Mouse (Mus musculus): ENCODE measurements around the gene Stn1. TPM values are rescaled to one million over a fixed set of nuclear protein-coding genes. Genes with fewer than 3 reads are reported as not detected.

Stn1 gene
- total and polyA plus RNA-seq, 3 experiments, result 15.7 to 20.0 (median 15.8) TPM

GRCm38 (mm10) chr19:47464304-47465241 lies 72.7 kb downstream of the Stn1 start, which contains the start of gene Sh3pxd2a:
Gene Sh3pxd2a (minus strand): TSS chr19:47464401.
- H3K4me1 ChIP-seq (ENCODE audit: control insufficient read depth, insufficient read depth, low read length), result peaks cover 18% of the 10 kb centered on the region
- peak within 1 kb of the TSS; percentile 99 for H3K9ac ChIP-seq (ENCODE audit: low read depth, low read length)
- no peaks in the 10 kb centered on the region for H3K27me3 ChIP-seq (ENCODE audit: control insufficient read depth, insufficient read depth, low read length)
- H3K4me3 ChIP-seq, result peak within 1 kb of the TSS; percentile 99
- 2% methylated on average over 56 of the region's 70 CpGs for WGBS
- intact Hi-C loops (cut with DNase I), result loop anchor here (1.0 to 5.0 kb wide), 4 partner anchors 37 to 108 kb away; no protein-coding TSS in a partner anchor
- DNase-seq, result peak; percentile 57 to 85
- no peaks in the 10 kb centered on the region for H3K36me3 ChIP-seq (ENCODE audit: control insufficient read depth, insufficient read depth, low read length)
- peak within 1 kb of the TSS; percentile 96 for H3K27ac ChIP-seq
- H3K79me2 ChIP-seq (replicated peaks; ENCODE audit: control insufficient read depth, insufficient read depth, low read length), result no peaks in the 10 kb centered on the region; the same call in 1 of the 2 replicates
- TF ChIP-seq CTCF (IDR thresholded peaks at IDR 0.05), result no peak; the same call in 1 of the 2 replicates
- TF ChIP-seq POLR2A (IDR thresholded peaks at IDR 0.05; ENCODE audit: insufficient read depth, low read depth, low read length), result no peak
- TF ChIP-seq EP300 (IDR thresholded peaks at IDR 0.05; ENCODE audit: insufficient read depth, low read depth, low read length), result no peak

GRCm38 (mm10) chr19:47463636-47464303 lies 73.5 kb downstream of the Stn1 start:
- TF ChIP-seq POLR2A (IDR thresholded peaks at IDR 0.05; ENCODE audit: insufficient read depth, low read depth, low read length) (no peak), EP300 (IDR thresholded peaks at IDR 0.05; ENCODE audit: insufficient read depth, low read depth, low read length) (no peak), CTCF (IDR thresholded peaks at IDR 0.05) (peak; percentile 88)
- intact Hi-C loops (cut with DNase I), result loop anchor here (1.0 to 5.0 kb wide), 4 partner anchors 36 to 107 kb away; no protein-coding TSS in a partner anchor
- Histone ChIP-seq H3K9ac (ENCODE audit: low read depth, low read length) (peak overlapping the region; percentile 99), H3K27me3 (ENCODE audit: control insufficient read depth, insufficient read depth, low read length) (no peaks in the 10 kb centered on the region), H3K4me3 (peak overlapping the region; percentile 99), H3K4me1 (ENCODE audit: control insufficient read depth, insufficient read depth, low read length) (peaks cover 25% of the 10 kb centered on the region), H3K27ac (peak overlapping the region; percentile 96), H3K79me2 (replicated peaks; ENCODE audit: control insufficient read depth, insufficient read depth, low read length) (no peaks in the 10 kb centered on the region; the same call in none of the 2 replicates), H3K36me3 (ENCODE audit: control insufficient read depth, insufficient read depth, low read length) (peaks cover 3% of the 10 kb centered on the region; the same call in 1 of the 2 replicates)
- under 1% methylated on average over 46 of the region's 46 CpGs for WGBS
- DNase-seq, result peak; percentile 92 to 93

GRCm38 (mm10) chr19:47463206-47463605 lies 74.1 kb downstream of the Stn1 start:
- no peaks in the 10 kb centered on the region; the same call in none of the 2 replicates for H3K79me2 ChIP-seq (replicated peaks; ENCODE audit: control insufficient read depth, insufficient read depth, low read length)
- H3K27me3 ChIP-seq (ENCODE audit: control insufficient read depth, insufficient read depth, low read length), result no peaks in the 10 kb centered on the region
- peaks cover 29% of the 10 kb centered on the region for H3K4me1 ChIP-seq (ENCODE audit: control insufficient read depth, insufficient read depth, low read length)
- H3K9ac ChIP-seq (ENCODE audit: low read depth, low read length), result peak overlapping the region; percentile 99
- TF ChIP-seq CTCF (IDR thresholded peaks at IDR 0.05) (no peak), EP300 (IDR thresholded peaks at IDR 0.05; ENCODE audit: insufficient read depth, low read depth, low read length) (no peak), POLR2A (IDR thresholded peaks at IDR 0.05; ENCODE audit: insufficient read depth, low read depth, low read length) (no peak)
- H3K36me3 ChIP-seq (ENCODE audit: control insufficient read depth, insufficient read depth, low read length), result peaks cover 3% of the 10 kb centered on the region; the same call in 1 of the 2 replicates
- peak overlapping the region; percentile 96 for H3K27ac ChIP-seq
- H3K4me3 ChIP-seq, result peak overlapping the region; percentile 99
- intact Hi-C loops (cut with DNase I), result loop anchor here (5.0 kb wide), 1 partner anchor 36 kb away; no protein-coding TSS in a partner anchor
- 2% methylated on average over 13 of the region's 13 CpGs for WGBS
- no peak for DNase-seq

- intact Hi-C loops (cut with DNase I), result loop anchor here (5.0 kb wide), 1 partner anchor 35 kb away; no protein-coding TSS in a partner anchor
- H3K4me1 ChIP-seq (ENCODE audit: control insufficient read depth, insufficient read depth, low read length), result peaks cover 33% of the 10 kb centered on the region
- WGBS, result 26% methylated on average over 6 of the region's 6 CpGs
- H3K36me3 ChIP-seq (ENCODE audit: control insufficient read depth, insufficient read depth, low read length), result peaks cover 3% of the 10 kb centered on the region; the same call in 1 of the 2 replicates
- TF ChIP-seq POLR2A (IDR thresholded peaks at IDR 0.05; ENCODE audit: insufficient read depth, low read depth, low read length) (no peak), EP300 (IDR thresholded peaks at IDR 0.05; ENCODE audit: insufficient read depth, low read depth, low read length) (no peak), CTCF (IDR thresholded peaks at IDR 0.05) (no peak)
- H3K27ac ChIP-seq, result peak overlapping the region; percentile 96
- peak overlapping the region; percentile 53 for H3K9ac ChIP-seq (ENCODE audit: low read depth, low read length)
- DNase-seq, result peak in 1 of 2 experiments; percentile 31
- peak overlapping the region; percentile 99 for H3K4me3 ChIP-seq
- H3K27me3 ChIP-seq (ENCODE audit: control insufficient read depth, insufficient read depth, low read length), result no peaks in the 10 kb centered on the region
- H3K79me2 ChIP-seq (replicated peaks; ENCODE audit: control insufficient read depth, insufficient read depth, low read length), result no peaks in the 10 kb centered on the region; the same call in none of the 2 replicates
Measured at GRCm38 (mm10) chr19:47462725-47463124, 74.6 kb downstream of the Stn1 start.

- TF ChIP-seq POLR2A (IDR thresholded peaks at IDR 0.05; ENCODE audit: insufficient read depth, low read depth, low read length), result no peak
- TF ChIP-seq CTCF (IDR thresholded peaks at IDR 0.05), result peak; percentile 60
- Histone ChIP-seq H3K9ac (ENCODE audit: low read depth, low read length) (no peak overlapping the region), H3K4me1 (ENCODE audit: control insufficient read depth, insufficient read depth, low read length) (peaks cover 42% of the 10 kb centered on the region), H3K79me2 (replicated peaks; ENCODE audit: control insufficient read depth, insufficient read depth, low read length) (no peaks in the 10 kb centered on the region; the same call in none of the 2 replicates), H3K27me3 (ENCODE audit: control insufficient read depth, insufficient read depth, low read length) (no peaks in the 10 kb centered on the region), H3K4me3 (no peak overlapping the region), H3K27ac (peak overlapping the region; percentile 64), H3K36me3 (ENCODE audit: control insufficient read depth, insufficient read depth, low read length) (peaks cover 3% of the 10 kb centered on the region; the same call in 1 of the 2 replicates)
- WGBS, result 79% methylated on average over 3 of the region's 3 CpGs
- intact Hi-C loops (cut with DNase I), result loop anchor here (5.0 kb wide), 1 partner anchor 35 kb away; no protein-coding TSS in a partner anchor
- DNase-seq, result no peak
Measured at GRCm38 (mm10) chr19:47461838-47462237, 75.5 kb downstream of the Stn1 start.

Data from heart, adult 2 months (tissue).